Mouse (Mus musculus): ENCODE data around the gene Ramp3.

Gene Ramp3

DNA sequence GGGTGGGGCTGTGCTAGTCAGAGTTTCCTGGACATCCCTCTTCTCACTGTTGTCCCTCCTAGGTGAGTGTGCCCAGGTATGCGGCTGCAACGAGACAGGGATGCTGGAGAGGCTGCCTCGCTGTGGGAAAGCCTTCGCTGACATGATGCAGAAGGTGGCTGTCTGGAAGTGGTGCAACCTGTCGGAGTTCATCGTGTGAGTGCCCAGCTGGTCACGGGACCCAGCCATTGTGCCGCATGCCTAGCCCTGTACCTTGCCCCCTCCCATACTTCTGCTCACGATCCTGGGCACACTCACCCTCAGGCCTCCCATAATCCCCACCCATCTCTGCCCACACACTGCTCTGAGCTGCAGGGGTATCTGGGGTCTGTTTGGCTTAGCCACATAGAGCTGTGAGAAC, 16.4 kb downstream of the Ramp3 start:
- DNase-seq: no peak

DNA sequence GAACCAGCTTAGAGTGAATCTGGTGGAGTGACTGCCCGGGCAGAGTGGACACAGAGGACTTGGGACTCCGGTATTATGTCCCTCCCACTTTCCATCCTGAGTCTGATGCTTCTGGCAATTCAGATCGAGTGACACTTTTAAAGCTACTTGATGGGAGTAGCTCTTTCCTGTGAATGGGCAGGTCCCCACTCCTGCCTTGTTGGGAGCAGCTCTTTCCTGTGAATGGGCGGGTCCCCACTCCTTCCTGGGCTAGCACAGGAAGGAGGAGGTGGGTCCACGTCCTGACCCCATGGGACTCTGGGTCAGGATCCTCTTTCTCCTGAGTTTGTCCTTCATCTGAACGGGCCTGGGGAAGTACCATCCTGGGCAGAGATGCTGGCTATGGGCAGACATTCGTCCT, 17.1 kb downstream of the Ramp3 start:
- DNase-seq: peak; percentile 40 to 62

DNA sequence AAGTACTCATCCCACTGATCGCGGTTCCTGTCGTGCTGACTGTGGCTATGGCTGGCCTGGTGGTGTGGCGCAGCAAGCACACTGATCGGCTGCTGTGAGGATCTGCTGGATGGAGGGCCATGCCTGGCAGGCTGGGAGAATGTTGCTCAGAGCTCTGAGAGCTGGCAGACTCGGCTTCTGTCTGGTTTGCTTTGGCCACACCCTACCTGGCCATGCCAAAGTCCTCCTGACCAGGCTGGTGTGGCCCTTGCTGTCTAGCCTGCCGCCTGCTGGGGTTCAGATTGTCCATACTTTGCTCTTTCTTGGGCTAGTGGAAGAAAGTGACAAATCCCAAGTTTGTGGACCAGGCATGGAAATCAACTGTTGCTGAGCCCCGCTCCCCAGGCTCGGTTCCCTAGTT, 18.3 kb downstream of the Ramp3 start:
- no peak for DNase-seq

DNA sequence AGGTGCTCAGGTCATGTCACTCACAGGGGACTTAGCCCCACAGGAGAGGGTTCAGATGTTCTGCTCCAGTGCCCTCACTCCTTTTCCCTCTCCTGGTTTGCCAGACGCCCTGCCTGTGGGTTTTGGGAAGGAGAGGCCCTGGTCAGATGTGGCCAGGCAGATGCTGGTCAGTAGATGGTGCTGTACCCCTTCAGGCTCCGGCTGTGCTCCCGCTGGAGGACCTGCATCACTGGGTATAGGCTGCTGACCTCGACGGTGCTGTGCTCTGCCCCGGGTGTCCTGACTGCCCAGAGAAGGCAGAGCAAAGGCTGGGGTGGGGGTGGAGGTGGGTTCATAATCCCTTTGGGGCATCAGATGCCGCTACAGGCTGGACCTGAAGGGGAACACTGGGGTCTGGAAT, 19.2 kb downstream of the Ramp3 start:
- peak in 1 of 2 experiments; percentile 25 for DNase-seq

DNA sequence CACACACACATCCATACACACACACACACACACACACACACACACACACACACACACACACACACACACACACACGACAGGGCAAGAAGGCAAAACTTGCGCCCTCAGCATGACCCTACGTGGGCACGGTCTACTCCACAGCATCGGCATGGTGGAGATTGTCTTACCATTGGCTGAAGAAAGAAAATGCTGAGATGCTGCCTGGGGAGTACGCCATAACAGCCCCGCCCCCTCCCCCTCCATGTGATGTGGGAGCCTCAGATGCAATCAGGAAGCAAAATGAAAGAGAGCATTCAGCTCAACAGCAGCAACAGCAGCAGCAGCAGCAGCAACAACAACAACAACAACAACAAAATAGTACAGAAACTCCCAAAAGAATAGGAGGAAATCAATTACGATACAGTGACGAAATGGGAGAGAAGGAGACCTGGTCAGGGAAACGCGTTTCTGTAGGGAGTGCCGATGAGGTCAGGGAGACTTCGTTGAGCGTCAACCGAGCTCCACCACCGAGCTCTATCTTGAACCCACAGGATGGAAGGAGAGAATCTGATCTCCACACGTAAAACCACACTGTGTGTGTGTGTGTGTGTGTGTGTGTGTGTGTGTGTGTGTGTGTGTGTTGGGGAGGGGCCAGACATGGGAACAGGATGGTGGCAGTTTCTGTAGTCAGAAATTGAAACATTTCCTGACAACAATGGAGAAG, 21.5 kb downstream of the Ramp3 start:
- DNase-seq: peak in 1 of 2 experiments; percentile 27

DNA sequence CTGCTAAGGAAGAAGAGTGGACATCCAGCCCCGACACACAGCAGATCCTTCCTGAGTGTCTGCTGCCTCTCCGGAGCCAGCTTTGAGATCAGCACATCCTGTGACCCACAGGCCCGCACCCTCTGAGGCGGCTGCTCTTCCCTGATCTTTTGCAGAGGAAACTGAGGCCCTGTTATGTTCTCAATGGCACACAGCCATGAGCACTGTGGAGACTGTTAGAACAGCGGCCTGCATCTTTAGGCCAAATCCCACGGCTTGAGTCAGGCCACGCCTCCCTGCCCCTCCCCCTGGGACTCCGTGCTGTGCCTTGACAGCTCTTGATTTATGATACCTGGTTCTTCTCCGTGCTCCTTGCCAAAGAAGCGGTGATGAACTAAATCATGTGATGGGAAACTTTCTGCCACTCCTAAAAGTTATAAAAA, 22.1 kb downstream of the Ramp3 start:
- DNase-seq: peak; percentile 65 to 75

DNA sequence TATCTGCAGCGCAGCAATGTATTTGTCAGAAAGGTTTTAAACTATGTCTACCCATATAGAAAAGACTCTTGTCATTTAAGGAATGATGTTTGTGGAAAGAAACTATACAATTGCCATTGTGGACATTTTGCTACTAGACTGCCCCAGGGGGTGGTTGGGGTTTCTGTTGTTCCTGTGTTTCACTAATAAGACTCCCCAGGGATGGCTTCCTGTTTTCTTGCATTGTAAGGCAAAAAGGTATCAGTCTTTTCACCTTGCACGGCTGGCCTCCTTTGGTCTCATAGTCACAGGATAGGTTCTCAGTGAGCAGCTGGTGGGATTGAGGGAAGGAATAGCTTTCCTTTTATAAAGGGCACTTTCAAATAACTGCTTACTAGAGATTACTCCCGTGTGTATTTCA, 26.4 kb downstream of the Ramp3 start:
- no peak for DNase-seq

DNA sequence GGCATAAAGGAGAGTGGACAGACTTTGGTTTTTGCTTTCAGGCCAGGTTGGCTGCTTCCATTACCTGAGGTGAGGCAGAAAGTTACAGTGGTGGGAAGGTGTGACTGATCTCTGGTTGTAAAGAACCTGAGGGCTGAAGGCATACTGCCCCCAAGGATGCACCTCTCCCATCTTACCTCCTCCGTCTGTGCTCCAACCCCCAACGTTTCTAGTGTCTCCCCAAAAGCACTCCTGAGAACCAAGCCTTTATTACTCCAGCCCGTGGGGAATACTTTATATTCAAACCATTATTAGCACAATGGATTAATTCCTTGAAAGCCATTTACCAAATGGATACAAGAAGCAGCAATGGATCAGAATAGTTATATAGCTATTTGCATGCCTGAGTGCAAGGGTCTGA, 30.6 kb downstream of the Ramp3 start:
- no peak for DNase-seq

DNA sequence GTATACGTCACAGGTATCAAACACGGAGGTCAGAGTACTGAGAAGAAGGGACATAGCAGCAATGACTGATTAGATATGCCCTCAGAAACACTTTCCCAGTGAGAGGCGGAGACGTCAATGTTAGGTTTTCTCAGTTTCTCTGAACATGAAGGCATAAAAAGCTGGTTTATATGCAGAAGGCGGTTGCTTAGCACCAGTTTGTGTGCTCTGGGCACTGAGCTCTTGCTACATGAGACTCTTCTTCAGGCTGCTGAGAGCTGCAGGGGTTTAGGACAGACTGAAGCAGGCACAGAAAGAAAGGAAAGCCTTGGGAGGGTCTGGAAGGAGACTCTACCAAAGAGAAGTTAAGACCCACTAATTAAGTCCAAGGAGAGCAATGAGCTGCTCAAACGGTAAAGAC, 34.0 kb downstream of the Ramp3 start:
- no peak for DNase-seq

DNA sequence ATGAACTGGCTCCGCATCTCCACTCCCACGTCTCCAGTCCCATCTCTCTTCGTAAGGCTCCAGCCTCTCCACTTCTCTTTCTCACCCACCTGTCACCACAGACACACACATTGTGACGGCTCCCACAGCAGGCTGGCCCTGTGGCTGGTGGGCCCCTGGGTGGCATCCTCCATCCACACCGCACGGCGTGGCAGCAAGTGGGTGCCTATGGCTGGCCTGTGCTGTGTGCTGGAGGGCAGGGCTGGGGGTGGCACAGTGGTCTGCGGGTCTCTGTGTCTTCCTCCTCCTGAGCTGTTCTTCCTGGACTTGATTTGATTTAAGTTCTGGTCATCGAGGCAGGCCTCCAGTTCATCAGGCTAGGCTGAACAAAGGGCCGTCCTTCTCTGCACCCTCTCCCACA, 35.8 kb downstream of the Ramp3 start:
- no peak for DNase-seq

DNA sequence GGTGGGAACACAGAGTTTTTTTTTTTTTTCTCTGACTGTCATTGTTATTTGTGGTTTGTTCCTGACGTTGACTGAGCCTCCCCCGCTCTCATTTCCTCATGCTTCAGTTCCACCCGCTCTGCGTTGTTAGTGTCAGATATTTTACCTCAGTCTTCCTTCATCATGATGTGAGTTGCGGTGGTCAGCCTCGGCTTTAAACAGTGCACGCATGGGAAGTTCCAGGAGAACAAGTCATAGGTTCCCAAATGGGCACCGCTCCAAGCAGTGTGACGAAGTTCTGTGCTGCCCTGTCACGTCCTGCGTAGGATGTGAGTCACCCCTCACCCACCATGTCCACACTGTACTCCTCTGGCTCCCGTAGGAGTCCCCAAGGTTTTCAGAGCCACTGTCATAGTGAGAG, 36.9 kb downstream of the Ramp3 start:
- DNase-seq: peak; percentile 63 to 64

DNA sequence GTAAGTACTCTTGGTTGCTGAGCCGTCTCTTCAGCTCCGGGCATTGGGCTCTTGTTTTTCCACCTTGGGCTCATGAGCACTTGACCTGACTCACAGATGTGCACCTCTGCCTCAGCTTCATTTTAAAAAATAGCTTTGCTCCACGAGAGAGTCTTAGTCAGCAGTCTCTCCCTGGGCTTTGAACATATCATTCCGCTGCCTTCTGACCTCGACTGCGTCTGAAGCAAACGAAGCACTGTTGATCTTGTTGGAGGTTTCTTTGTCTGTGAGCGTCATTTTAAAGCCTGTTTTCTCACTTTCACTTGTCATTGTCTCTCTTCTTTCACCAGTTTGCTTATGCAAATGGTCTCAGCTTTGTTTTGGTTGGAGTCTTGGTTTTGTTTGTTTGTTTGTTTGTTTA, 38.2 kb downstream of the Ramp3 start:
- DNase-seq: no peak

DNA sequence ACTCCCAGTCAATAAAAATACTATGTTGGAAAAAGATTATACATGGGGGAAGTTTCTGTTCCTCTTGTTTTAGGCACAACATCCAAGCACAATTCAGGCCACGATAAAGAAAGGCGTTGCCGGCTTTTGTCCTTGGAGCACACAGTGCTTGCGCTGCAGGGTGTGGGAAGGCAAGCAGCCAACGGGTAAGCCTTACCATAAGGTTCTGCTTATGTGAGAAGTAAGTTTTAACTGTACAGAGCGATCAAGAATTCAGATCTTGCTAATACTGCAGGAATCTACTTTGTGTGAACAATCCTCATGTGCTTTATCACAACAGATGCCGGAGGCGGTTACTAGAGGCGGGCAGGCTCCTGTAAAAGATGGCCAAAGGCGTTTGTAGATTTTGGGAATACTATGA, 39.4 kb downstream of the Ramp3 start:
- DNase-seq: no peak

DNA sequence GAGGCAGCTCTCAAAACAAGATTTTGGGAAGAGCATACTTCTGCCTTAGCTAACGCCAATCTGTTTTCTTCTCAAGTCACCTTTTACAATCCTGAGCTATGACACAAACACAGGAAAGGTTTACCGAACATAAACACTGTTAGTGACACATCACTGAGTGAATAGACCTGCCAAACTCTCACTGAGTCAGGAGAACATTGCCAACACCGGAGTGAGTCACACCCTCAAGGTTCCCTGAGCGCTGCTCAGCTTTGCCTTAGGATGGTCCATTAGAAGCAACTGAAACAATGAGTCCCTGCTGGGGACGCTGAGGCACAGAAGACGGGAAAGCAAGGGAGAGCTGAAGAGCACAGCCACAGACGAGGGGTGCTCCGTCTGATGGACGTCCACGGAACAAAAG, 40.0 kb downstream of the Ramp3 start:
- no peak for DNase-seq

DNA sequence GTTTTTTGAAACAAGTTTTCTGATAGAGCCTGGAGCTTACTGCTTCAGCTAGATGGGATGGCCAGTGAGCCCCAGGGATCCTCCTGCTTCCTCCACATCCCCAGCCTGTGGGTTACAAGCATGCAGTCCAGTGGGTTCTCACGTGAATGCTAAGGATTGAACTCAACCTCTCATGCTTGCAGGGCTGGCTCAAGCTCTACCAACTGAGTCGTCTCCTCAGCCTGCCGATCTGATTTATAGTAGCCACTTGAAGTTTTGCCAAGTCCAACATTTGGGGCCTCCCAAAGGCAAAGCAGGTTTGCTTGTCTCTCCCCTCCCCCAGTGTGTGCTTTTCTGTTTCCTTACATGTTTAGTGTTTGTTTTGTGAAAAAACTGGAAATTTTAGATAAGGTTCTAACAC, 43.9 kb downstream of the Ramp3 start:
- no peak for DNase-seq

DNA sequence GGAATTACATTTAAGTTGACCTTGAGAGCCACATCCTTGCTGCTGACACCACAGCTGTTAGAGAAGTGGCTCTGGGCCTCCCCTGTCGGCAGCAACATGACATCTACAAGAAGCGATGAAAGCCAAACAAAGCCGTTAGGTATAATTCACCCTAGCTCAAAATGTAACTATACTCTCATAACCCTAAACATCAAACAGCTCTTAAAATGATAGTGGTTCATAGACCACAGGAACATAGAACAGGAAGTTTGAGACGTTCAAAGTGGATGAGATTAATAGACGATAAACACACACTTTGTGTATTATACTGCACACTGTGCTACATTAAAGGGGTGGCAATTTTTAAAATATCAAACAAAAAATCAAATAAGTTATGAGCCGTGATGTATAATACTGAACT, 46.5 kb downstream of the Ramp3 start:
- no peak for DNase-seq

DNA sequence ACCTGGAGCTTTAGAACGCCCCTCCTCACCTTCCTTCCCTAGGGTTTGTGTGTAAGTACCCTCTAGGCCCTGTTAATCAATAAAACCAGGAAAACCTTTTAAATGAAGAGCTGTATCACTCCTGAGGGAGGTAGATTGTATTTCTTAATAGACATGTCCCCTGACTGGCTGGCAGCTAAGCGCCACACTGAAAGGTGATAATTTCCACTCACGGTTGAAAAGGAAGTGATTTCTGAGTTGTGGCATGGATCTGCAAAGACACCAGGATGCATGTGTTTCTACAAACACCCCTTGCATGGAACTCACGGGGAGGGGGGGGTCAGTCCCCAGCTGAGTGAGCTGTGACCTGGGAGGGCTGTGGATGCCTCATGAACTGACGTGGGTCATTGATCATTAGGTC, 47.2 kb downstream of the Ramp3 start:
- DNase-seq: no peak

DNA sequence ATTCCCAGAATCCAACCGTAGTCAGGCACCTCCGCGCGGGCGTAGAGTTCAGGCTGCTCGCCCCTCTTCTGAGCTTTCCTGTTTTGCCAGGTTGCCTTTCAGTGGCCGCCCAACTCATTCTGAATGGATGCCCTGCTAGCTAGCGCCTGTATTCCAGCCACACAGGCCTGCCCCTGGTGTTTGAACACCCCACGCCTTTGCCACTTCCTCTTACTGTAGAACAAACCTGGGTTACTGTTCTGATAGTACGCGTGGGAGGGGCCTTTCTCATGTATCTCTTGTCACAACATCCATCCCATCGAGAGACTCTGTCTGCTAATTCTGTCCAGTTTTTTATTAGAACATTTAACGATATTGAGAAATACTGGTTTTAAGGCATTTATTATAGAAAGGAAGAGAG, 48.5 kb downstream of the Ramp3 start:
- no peak for DNase-seq

DNA sequence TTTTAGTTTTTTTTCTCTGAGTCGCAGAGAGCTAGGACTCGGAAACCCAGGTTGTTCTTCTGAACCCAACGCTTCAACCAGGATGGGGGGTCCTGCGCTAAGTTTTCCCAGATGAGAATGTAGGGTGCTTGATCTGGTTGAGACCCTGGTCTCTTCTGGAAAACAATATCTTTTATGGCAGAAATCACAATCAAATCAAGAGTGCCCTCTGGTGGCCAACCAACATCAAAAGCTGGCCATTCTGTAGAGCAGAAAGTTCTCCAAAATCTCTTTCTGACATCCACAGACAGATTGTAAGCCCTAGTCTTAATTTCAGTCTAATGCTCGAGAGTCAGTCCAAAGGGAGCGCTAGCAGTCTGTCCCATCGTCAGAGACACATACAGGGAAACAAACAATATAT, 50.1 kb downstream of the Ramp3 start:
- no peak for DNase-seq

DNA sequence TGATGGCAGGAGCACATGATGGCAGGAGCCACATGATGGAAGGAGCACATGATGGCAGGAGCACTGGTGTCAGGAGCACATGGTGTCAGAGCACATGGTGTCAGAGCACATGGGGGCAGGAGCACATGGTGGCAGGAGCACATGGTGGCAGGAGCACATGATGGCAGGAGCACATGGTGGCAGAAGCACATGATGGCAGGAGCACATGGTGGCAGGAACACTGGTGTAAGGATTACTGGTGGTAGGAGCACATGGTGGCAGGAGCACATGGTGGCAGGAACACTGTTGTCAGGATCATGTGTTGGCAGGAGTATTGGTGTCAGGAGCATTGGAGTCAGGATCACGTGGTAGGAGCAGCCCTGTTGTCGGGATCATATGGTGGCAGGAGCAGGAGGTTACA, 52.1 kb downstream of the Ramp3 start:
- DNase-seq: no peak

DNA sequence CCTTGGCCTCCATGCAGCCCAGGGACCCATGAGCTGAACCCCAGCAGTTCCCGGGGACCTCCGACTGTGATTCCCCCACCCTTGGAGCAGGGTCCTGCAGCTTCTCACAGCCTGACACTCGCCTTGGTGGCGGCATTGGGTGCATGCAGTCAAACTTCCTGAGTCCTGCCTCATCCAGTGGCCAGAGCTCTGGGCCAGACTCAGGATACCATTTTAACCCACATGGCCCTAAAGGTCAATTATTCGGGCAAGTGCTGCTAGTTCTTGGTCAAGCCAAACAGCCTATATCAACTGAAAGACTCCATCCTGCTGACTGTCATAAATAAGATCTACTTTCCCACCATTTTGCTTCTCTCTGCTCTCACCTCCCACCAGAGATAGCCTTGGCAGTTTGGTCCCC, 62.4 kb downstream of the Ramp3 start:
- no peak for DNase-seq

DNA sequence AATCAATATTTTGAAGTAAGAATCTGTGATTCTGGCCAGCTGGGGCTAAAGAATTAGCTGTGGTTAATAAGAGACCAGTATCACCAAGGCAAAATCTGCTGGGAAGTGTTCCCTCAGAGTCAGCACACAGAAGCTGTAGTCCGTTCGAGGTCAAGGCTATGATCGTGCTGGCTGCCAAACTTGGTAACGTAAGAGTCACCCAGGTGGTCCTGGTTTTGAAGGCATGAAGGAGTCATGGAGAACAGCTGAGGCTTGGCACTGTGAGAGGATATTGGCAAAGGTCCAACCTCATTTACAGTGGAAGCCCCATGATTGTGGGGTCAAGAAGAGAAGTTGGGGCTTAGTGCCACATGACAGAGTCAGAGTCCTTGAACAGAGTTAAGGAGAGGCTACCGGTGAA, 68.6 kb downstream of the Ramp3 start:
- no peak for DNase-seq
